Mouse (Mus musculus): ENCODE data around the gene Ftl1.

The Ftl1 gene

GRCm38 (mm10) chr7:45413113-45413863, 46.4 kb downstream of the Ftl1 start, which contains the start of gene Ntf5:
Gene Ntf5, plus strand, starts transcription at chr7:45413695.
- no peak for DNase-seq (ENCODE audit: low spot score)

- no peak for DNase-seq (ENCODE audit: low spot score)
These were observed 47.3 kb downstream of the Ftl1 start for GRCm38 (mm10) chr7:45412421-45412820.

GRCm38 (mm10) chr7:45409497-45410163, 50.1 kb downstream of the Ftl1 start:
- no peak for DNase-seq (ENCODE audit: low spot score)

GRCm38 (mm10) chr7:45408949-45409348, 50.7 kb downstream of the Ftl1 start:
- no peak for DNase-seq (ENCODE audit: low spot score)

GRCm38 (mm10) chr7:45408351-45408750, 51.3 kb downstream of the Ftl1 start:
- no peak for DNase-seq (ENCODE audit: low spot score)

All from adipocyte (in vitro differentiated cells).